Mouse (Mus musculus) T-helper 2 cell (primary cell): ENCODE data around the gene Dnaic1.

ENCODE experiments used
- in situ Hi-C: fragments of 300-600 bp; cut with MboI, MseI; formaldehyde crosslinking; loops from one replicate; pipeline ENCODE4 v1.15.1; 2025; ENCODE audit warnings: high pct_unique_total_duplicates

Gene Dnaic1

DNA sequence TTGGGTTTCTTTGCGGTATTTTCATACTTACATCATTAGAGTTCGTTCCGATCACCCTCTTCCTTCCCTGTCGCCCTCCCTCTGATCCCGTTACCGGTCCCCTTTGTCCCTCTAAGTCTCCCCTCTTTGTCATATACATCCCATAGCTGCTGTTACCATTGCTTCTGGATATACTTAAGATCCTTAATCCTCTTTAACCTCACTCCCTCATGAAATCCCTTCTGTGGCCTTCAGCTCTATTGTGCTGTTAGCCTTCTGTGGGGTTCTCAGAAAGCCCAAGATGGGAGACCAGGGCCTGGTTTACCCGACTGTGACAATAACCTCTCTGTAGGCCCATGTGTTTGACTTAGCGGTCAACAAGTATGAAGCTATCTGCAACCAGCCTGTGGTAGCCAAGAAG lies 65.1 kb downstream of the Dnaic1 start:
- in situ Hi-C loops = no loop called here

DNA sequence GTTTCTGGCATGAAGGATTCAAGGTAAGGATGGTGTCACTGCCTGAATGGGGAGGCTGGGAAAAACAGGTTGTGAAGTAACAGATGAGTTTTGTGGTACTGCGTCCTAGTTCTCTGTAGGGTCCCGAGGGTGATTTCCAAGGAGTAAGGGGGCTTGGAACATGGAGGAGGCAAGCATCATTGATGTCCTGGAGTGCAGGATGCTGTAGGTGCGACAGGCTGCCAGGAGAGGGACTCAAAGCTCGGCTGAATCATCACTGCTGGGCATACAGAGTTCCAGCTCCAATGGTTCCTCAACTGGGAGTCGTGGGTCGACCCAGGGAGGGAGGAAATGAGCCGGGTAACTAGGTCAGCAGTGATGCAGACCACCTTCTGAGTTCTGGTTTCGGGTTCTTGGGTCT lies 65.6 kb downstream of the Dnaic1 start:
- in situ Hi-C loops = no loop called here

- in situ Hi-C loops = no loop called here
These were observed 66.3 kb downstream of the Dnaic1 start for GRCm38 (mm10) chr4:41635906-41636305.

- in situ Hi-C loops = no loop called here
These were observed 66.8 kb downstream of the Dnaic1 start for GRCm38 (mm10) chr4:41636366-41636765.

DNA sequence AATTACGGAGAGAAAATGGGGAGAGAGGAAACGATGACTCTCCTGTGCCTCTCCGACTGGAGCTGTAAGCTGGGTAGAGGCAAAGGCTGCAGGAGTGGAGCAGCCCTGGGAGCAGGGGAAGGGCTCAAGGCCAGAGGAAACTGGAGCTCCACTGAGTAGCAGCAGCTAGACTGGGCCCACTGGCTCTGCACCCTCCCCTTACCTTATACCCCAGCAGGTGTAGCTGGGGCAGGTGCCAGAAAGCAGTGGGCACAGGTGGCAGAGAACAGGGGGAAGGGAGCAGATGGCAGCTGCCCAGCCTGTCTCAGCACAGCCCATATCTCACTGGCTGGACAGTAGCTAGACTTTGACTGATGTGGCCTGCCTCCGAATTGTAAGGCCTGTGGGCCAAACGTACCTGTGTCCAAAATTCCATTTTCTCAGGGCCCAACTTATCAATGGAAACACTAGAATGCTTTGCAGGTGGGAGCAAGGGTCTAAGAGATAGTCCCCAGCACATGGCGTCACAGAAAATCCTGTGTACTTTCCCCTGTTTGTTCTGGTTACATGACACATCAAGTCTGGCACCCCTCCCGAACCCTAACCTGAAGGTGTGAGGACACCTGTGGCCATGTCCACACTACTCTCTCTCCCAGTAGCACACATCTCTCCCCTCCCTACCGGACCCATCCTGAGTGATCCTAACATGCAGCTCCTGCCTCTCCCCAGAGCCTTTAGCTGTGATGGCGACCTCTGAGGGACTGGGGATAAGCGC lies 67.5 kb downstream of the Dnaic1 start:
- in situ Hi-C loops = no loop called here

- in situ Hi-C loops = no loop called here
These were observed 68.7 kb downstream of the Dnaic1 start for GRCm38 (mm10) chr4:41638186-41638731.

DNA sequence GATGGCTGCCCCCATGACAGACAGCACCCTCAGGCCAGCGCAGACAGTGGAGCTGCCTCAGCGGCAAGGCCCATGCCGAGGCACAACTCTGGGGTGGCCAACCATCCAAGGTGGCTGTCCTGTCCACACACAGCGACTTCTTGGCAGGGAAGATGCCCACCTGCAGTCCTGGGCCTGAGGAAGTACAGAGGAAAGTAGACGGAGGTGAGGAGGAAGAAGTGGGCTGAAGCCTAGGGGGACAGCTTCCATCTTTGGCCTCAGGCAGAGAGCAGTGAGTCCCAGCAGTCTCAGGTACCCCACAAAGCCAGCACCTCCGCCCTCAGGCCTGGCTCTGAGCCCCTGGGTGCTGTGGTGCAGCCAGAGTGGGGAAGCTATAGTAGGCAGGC lies 69.2 kb downstream of the Dnaic1 start:
- in situ Hi-C loops = no loop called here

DNA sequence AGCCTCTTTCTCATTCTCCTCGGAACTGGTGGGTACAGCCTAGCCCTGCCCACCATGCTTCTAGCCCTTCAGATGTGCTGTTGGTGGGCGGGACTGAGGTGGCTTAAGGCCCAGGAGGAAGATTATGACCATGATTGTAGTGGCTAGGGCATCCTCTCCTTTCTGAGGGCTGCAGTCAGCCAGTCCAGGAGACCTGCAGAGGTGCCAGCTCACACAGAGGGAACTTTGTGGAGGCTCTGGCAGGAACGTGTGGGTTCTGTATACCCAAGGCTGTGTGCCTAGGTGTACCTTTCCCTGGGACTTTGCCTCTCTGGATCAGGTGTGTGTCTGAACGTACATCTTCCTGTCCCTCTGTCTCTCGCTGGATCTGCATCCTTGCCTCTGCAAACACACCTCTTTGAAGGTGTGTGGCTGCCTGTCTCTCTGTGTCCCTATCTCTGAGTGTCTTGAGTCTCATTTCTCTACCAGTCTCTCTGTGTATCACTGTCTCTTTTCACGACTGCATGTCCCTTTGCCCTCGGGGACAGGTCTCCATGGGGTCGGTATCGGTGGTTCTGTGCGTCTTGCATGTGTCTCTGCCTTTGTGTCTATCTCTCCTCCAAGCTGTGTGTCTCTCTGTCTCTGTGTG lies 69.8 kb downstream of the Dnaic1 start:
- in situ Hi-C loops = no loop called here

DNA sequence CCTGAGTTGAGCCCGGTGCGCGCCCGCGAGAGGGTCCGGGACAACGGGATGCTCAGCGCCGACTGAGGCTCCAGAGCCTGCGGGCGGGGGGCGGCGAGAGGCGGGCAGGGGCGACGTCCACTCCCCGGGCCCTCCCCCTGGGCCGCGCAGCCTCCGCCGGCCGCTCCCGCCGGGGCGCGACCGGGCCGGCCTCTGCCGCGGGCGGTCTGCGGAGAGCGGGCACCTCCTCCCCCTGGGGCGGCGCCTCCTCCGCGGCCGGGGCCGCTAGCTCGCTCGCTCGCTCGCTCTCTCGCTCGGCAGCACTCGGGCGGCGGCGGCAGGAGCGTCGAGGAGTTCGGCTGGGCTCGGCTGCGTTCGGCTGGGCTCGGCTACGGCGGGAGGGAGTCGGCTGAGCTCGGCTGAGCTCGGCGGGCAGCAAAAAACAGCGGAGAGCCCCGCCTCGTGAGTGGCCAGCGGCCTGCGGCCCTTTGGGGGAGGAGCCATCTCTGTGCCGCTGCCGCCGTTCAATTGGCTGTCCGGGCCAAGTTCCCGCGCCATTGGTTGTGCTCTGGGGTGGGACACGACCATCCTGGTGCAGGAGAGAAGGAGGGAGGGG lies 70.4 kb downstream of the Dnaic1 start, which contains the start of gene Enho:
TSS of gene Enho (minus strand) at position 412 of the 595 bp plus-strand sequence.
- in situ Hi-C loops = no loop called here

DNA sequence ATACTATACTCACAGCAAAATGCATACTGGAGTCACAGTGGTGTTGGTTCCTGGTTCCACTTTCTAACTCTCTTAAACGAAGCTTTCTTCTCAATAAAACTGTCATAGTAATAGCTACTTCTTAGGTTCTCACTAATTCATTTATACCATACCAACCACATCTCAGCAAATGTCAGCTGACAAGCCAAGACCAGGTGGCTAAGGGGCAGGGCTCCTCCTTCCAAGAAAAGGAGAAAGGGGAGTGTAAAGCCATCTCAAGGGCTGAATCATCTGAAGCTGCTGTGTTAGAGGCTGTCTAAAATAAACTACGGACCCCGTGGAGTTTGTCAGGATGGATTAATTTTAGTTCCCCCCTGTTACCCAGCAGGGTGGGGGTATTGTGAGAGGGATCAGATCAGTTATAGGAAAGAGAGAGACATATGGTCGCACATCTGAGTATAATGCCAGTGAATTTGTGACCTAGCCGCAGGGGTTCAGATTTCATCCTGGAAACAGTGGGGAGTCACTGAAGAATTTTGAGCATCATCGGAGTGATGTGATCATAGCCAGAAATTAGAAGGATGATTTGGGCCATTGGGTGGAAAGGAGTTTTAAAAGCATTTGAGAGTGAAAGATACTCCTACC lies 71.7 kb downstream of the Dnaic1 start:
- in situ Hi-C loops = no loop called here

- in situ Hi-C loops = no loop called here
These were observed 75.9 kb downstream of the Dnaic1 start for GRCm38 (mm10) chr4:41645488-41645887.

- in situ Hi-C loops = no loop called here
These were observed 78.6 kb downstream of the Dnaic1 start for GRCm38 (mm10) chr4:41648157-41648556.

GRCm38 (mm10) chr4:41648627-41649026 lies 79.1 kb downstream of the Dnaic1 start:
- in situ Hi-C loops = no loop called here

DNA sequence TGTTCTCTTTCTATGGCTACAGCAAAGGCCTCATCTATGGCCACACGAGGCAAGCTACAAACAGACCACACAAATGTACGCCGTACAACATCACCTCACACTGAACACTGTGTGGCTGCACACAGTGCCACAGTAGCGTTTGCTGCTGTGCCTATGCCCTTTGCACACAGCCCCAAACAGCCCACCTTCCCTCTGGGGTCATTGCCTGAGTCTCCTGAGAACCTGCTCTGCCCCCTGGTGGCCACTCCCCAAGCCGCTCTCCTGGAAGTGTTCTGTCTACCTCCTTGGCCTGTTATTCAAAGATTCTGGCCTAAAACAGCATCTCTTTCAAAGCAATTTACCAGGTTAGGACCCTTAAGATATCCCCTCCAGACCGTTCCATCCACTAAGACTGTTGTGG lies 83.7 kb downstream of the Dnaic1 start:
- in situ Hi-C loops = no loop called here

- in situ Hi-C loops = no loop called here
These were observed 84.2 kb downstream of the Dnaic1 start for GRCm38 (mm10) chr4:41653730-41654129.

DNA sequence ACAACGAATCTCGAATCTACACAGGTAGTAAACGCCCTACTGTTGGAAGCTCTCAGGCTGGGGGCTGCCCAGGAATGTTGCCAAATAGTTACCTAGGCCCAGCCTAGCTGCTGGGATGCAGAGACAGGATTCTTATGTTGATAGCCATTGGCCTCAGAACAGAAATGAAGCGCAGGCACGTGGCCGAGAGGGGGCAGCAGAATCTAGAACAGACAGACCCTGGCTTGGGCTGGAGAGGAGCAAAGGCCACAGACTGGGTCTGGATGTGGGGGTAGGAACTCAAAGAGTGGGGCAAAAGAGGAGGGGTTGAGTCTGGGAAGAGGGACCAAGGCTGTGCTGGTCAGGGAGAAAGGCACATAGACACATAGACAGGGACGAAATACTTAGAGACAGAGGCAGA lies 84.6 kb downstream of the Dnaic1 start:
- in situ Hi-C loops = no loop called here

DNA sequence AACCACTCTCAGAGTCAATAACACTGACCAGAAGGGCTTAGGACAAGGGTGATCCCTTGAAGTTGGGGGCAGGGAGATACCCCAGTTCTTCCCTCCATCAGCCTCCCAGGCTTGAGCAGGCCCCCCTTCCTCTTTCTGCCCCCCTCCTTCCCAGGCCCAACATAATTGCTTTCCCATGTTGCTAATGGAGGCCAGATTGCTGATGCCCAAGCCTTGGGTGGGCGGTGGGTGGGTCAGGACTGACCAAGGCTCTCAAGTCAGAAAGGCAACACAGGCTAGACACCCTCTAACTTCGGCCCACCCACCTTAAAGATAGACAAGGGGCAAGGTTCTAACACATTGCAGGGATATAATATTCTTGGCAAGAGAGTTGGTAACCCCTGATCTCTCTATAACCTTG lies 86.0 kb downstream of the Dnaic1 start:
- in situ Hi-C loops = no loop called here

GRCm38 (mm10) chr4:41658566-41659384 lies 89.2 kb downstream of the Dnaic1 start:
- in situ Hi-C loops = no loop called here

- in situ Hi-C loops = no loop called here
These were observed 90.0 kb downstream of the Dnaic1 start for GRCm38 (mm10) chr4:41659556-41659955.

DNA sequence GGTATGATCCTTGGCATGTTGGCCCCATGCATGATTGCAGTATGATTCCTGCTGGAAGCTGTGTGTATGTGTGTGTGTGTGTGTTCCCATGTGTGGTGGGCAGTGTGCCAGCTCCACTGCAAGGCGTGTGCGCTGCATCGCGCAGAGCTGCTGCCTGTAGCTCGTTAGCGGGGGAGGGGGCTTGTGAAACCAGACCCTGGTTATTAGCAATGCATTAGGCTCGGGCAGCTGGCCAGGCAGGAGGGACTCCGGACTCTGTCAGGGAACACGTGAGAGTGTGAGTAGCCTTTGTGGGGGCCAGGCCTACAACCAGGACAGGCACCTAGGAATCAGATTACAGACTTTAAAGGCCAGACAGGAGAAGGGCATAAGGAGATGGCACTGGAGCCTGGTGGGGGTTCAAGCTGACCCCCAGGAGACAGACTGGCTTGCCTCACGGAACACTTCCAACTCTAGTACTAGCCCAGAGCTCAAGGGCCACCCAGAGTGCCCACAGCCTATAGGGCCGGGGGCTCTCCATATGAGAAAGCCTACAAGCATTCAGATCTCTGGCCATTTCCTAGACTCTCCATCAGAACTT lies 91.4 kb downstream of the Dnaic1 start:
- in situ Hi-C loops = no loop called here

DNA sequence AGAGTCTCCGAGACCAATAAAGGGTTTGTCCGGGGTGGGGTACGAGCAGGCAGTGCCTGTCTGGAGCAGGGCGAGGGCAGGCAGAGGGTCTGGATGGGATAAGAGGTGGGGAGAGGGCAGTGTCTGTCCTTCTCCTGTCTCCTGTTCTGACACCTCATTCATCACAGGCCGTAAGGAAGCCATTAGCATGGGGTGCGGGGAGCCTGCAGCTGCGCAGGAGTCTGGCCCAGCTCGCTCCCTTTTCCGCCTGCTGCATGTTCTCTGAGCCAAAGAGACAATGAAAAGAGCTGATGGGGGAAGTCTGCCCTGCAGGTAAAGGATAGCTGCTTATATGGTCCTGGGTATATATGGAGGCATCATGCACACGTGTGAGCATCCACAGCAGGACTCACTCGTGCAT lies 93.1 kb downstream of the Dnaic1 start:
- in situ Hi-C loops = no loop called here
